Mouse (Mus musculus) embryonic facial prominence, embryonic 10.5 days (tissue): ENCODE results near the gene Mindy4. TPM values are rescaled to one million over a fixed set of nuclear protein-coding genes. Genes with fewer than 3 reads are reported as not detected.

Source experiments
- DNase-seq: peaks from one replicate; pipeline ENCODE4 v3.0.0-alpha.2; 2017; ENCODE audit warnings: low spot score
- H3K27ac ChIP-seq: fragments of 300-500 bp; sonication (generic); replicated peaks from 2 replicates; pipeline ENCODE4 v1.5.1; 2016; ENCODE audit warnings: mild to moderate bottlenecking
- H3K27me3 ChIP-seq: fragments of 300-500 bp; sonication (generic); replicated peaks from 2 replicates; pipeline ENCODE4 v1.6.1; 2016; ENCODE audit warnings: low read depth, mild to moderate bottlenecking; ENCODE audit not compliant: poor library complexity, severe bottlenecking
- H3K36me3 ChIP-seq: fragments of 300-500 bp; sonication (generic); replicated peaks from 2 replicates; pipeline ENCODE4 v1.6.1; 2016; ENCODE audit warnings: mild to moderate bottlenecking, moderate library complexity
- H3K4me1 ChIP-seq: fragments of 300-500 bp; sonication (generic); 2 replicates; pipeline ENCODE4 v1.6.1; 2016
- H3K4me3 ChIP-seq: fragments of 300-500 bp; sonication (generic); 2 replicates; pipeline ENCODE4 v1.5.1; 2016; ENCODE audit warnings: mild to moderate bottlenecking, moderate library complexity
- H3K9me3 ChIP-seq: fragments of 300-500 bp; sonication (generic); 2 replicates; pipeline ENCODE4 v1.6.1; 2016; ENCODE audit warnings: mild to moderate bottlenecking
- WGBS: fragments of 180-500 bp; shearing (Covaris S2); methylation state at CpG from one replicate; pipeline ENCODE4 v1.1.7; 2016; 5-methylcytosine and 5-hydroxymethylcytosine counted together
- polyA plus RNA-seq: library from polyadenylated mRNA; unstranded; fragments of >200 nt; fragmentation: Nextera tagmentation; extraction: Ambion mirVana; gene quantifications from 2 replicates; pipeline ENCODE4 v1.2.1, GENCODE M21; 2016

Gene Mindy4
- polyA plus RNA-seq, 1 experiment from 2014 or later, result 24.0 TPM

- no peaks in the 10 kb centered on the region for H3K27me3 ChIP-seq
- no peak overlapping the region for H3K4me3 ChIP-seq
- no peaks in the 10 kb centered on the region for H3K9me3 ChIP-seq
- peaks cover 3% of the 10 kb centered on the region; the same call in 1 of the 2 replicates for H3K4me1 ChIP-seq
- no peak overlapping the region for H3K27ac ChIP-seq
- DNase-seq, result no peak
- WGBS, result 71% methylated on average over 19 of the region's 19 CpGs
- H3K36me3 ChIP-seq, result peaks cover 62% of the 10 kb centered on the region
Observed at GRCm38 (mm10) chr6:55294549-55295131, 91.5 kb downstream of the Mindy4 start.

DNA sequence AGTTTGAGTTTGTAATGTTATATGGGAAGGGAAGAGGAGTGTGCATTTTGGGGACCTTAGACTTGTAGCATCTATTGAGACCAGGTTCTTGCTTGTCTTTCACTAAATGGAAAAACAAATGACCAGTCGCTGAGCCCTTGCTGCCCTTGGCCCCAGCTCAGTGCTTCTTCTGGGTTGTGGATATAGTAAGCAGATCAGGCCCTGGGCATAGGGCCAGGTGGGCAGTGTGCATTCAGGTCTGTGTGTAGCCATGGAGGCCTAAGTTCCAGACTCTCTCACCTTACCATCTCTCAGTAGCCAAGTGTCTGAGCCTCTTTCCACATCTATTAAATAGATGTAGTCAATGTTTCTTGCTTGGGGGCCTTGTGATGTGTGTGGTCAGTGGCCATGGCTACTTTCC, 92.1 kb downstream of the Mindy4 start:
- Histone ChIP-seq H3K4me1 (peaks cover 3% of the 10 kb centered on the region; the same call in 1 of the 2 replicates), H3K27me3 (no peaks in the 10 kb centered on the region), H3K4me3 (no peak overlapping the region), H3K27ac (no peak overlapping the region), H3K36me3 (peaks cover 66% of the 10 kb centered on the region), H3K9me3 (no peaks in the 10 kb centered on the region)
- no peak for DNase-seq
- WGBS, result 94% methylated on average over 1 of the region's 1 CpGs

GRCm38 (mm10) chr6:55299482-55299881, 96.3 kb downstream of the Mindy4 start:
- Histone ChIP-seq H3K27me3 (no peaks in the 10 kb centered on the region), H3K9me3 (no peaks in the 10 kb centered on the region), H3K4me1 (no peaks in the 10 kb centered on the region), H3K27ac (no peak overlapping the region), H3K36me3 (peaks cover 83% of the 10 kb centered on the region), H3K4me3 (no peak overlapping the region)
- WGBS, result 87% methylated on average over 8 of the region's 8 CpGs
- no peak for DNase-seq

- Histone ChIP-seq H3K4me3 (no peak overlapping the region), H3K9me3 (no peaks in the 10 kb centered on the region), H3K27ac (no peak overlapping the region), H3K36me3 (peaks cover 79% of the 10 kb centered on the region), H3K27me3 (no peaks in the 10 kb centered on the region), H3K4me1 (no peaks in the 10 kb centered on the region)
- 88% methylated on average over 2 of the region's 2 CpGs for WGBS
- no peak for DNase-seq
Observed at GRCm38 (mm10) chr6:55299917-55300316, 96.7 kb downstream of the Mindy4 start.

DNA sequence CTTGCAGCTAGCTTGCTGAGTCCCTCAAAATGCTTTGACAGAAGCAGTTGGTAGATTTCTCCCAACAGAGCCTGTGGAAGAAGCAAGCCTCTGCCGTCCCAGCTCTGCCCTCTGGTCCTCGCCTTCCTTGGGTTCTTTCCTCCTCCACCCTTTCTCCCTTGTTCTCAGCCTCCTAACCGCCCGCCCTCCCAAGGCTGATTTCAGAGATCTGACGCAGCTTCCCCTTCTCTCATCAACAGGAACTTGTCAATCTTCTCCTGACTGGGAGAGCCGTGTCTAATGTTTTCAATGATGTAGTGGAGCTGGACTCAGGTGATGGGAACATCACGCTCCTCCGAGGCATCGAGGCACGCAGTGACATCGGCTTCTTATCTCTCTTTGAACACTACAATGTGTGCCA, 97.5 kb downstream of the Mindy4 start:
- Histone ChIP-seq H3K36me3 (peaks cover 72% of the 10 kb centered on the region), H3K27ac (no peak overlapping the region), H3K27me3 (no peaks in the 10 kb centered on the region), H3K9me3 (no peaks in the 10 kb centered on the region), H3K4me3 (no peak overlapping the region), H3K4me1 (peaks cover 3% of the 10 kb centered on the region)
- WGBS, result 79% methylated on average over 11 of the region's 11 CpGs
- DNase-seq, result no peak

DNA sequence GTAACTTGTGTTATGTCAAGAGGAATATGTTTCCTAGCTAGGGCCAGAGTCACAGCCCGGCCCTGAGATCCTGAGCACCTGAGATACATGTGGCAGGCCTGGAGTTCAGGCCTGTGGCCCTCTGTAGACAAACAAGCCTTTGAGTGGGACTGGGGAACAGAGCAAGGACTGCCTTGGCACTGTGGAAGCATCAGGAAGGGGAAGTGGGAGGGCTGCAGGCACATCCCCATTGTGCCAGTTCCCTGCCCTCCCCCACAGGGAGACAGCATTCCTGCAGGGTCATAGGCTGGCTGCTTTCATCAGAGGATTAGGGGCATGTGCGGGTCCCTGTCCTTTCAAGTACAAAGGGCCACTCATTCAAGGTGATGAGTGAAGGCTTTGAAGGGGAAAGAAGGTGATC, 107.0 kb downstream of the Mindy4 start:
- Histone ChIP-seq H3K4me1 (peaks cover 55% of the 10 kb centered on the region), H3K9me3 (no peaks in the 10 kb centered on the region), H3K27ac (peak overlapping the region; percentile 63), H3K27me3 (no peaks in the 10 kb centered on the region), H3K4me3 (no peak overlapping the region), H3K36me3 (peaks cover 23% of the 10 kb centered on the region)
- no peak for DNase-seq
- WGBS, result 45% methylated on average over 2 of the region's 2 CpGs

- no peaks in the 10 kb centered on the region for H3K9me3 ChIP-seq
- peak; percentile 57 for DNase-seq
- H3K36me3 ChIP-seq, result peaks cover 23% of the 10 kb centered on the region
- peaks cover 40% of the 10 kb centered on the region for H3K4me1 ChIP-seq
- H3K27me3 ChIP-seq, result no peaks in the 10 kb centered on the region
- no peak overlapping the region for H3K4me3 ChIP-seq
- peak overlapping the region; percentile 63 for H3K27ac ChIP-seq
- 34% methylated on average over 5 of the region's 5 CpGs for WGBS
Observed at GRCm38 (mm10) chr6:55311962-55312361, 108.8 kb downstream of the Mindy4 start.

- H3K36me3 ChIP-seq, result peaks cover 26% of the 10 kb centered on the region
- 89% methylated on average over 4 of the region's 4 CpGs for whole genome bisulfite sequencing
Observed at GRCm38 (mm10) chr6:55313893-55314292, 110.7 kb downstream of the Mindy4 start.

DNA sequence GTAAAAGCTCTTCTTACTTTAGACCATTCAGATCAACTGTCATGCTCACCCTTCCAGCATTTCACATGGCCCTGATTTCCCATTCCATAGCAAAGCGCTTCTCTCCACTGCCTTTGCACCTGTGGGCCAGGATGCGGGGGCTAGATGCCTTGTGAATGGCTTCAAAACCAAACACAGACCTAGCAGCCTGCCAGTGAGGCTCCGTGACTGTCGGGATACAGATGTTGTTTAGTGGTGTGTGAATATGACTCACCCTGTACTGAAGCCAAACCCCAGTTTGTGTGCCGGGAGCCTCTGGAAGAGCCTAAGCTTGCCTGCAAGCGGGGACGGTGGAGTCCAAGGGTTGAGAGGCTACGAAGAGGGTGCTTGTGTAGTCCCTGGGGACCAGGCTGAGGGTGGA, 111.4 kb downstream of the Mindy4 start:
- no peak for DNase-seq
- Histone ChIP-seq H3K4me3 (no peak overlapping the region), H3K9me3 (no peaks in the 10 kb centered on the region), H3K27ac (no peak overlapping the region), H3K27me3 (no peaks in the 10 kb centered on the region), H3K4me1 (peaks cover 41% of the 10 kb centered on the region), H3K36me3 (peaks cover 26% of the 10 kb centered on the region)
- WGBS, result 89% methylated on average over 8 of the region's 8 CpGs

More at GRCm38 (mm10) chr6:55313893-55314292, 110.7 kb downstream of the Mindy4 start:
- no peak overlapping the region for H3K4me3 ChIP-seq
- no peak for DNase-seq
- H3K27ac ChIP-seq, result no peak overlapping the region
- H3K27me3 ChIP-seq, result no peaks in the 10 kb centered on the region
- peaks cover 39% of the 10 kb centered on the region for H3K4me1 ChIP-seq
- H3K9me3 ChIP-seq, result no peaks in the 10 kb centered on the region

DNA sequence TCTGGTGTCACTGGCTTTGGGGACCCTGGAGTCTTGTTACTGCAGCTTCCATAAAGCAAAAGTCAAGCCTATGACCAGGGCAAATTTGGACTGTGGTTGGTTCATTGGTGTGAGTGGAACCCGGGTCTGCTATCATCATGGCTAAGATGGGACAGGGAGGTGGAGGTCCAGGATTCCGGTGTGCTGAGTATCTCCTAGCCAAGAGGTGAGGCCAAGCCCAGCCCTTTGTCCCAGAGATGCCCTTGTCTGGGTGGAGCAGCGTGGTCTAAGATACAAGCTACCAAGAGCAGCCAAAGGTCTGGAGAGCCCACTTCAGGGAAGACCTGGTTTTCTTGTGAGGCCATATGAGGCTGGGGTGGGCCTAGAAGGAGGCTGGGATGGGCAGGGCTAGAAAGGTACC, 115.4 kb downstream of the Mindy4 start:
- H3K9me3 ChIP-seq, result no peaks in the 10 kb centered on the region
- H3K4me3 ChIP-seq, result no peak overlapping the region
- no peak overlapping the region; the same call in 1 of the 2 replicates for H3K27ac ChIP-seq
- H3K36me3 ChIP-seq, result peaks cover 16% of the 10 kb centered on the region
- 94% methylated on average over 3 of the region's 3 CpGs for WGBS
- H3K4me1 ChIP-seq, result peaks cover 13% of the 10 kb centered on the region
- no peak for DNase-seq
- H3K27me3 ChIP-seq, result no peaks in the 10 kb centered on the region

- DNase-seq, result no peak
- 67% methylated on average over 14 of the region's 14 CpGs for WGBS
- H3K4me1 ChIP-seq, result peaks cover 15% of the 10 kb centered on the region
Observed at GRCm38 (mm10) chr6:55319585-55320551, 116.7 kb downstream of the Mindy4 start.

GRCm38 (mm10) chr6:55320894-55321293, 117.7 kb downstream of the Mindy4 start:
- no peaks in the 10 kb centered on the region for H3K9me3 ChIP-seq
- H3K27ac ChIP-seq, result no peak overlapping the region
- peaks cover 17% of the 10 kb centered on the region for H3K4me1 ChIP-seq
- WGBS, result 82% methylated on average over 4 of the region's 4 CpGs
- H3K36me3 ChIP-seq, result peaks cover 16% of the 10 kb centered on the region
- no peak for DNase-seq
- H3K27me3 ChIP-seq, result no peaks in the 10 kb centered on the region
- no peak overlapping the region for H3K4me3 ChIP-seq

More at GRCm38 (mm10) chr6:55319585-55320551, 116.7 kb downstream of the Mindy4 start:
- no peak overlapping the region for H3K27ac ChIP-seq
- no peak overlapping the region for H3K4me3 ChIP-seq
- H3K9me3 ChIP-seq, result no peaks in the 10 kb centered on the region
- peaks cover 16% of the 10 kb centered on the region for H3K36me3 ChIP-seq
- H3K27me3 ChIP-seq, result no peaks in the 10 kb centered on the region

DNA sequence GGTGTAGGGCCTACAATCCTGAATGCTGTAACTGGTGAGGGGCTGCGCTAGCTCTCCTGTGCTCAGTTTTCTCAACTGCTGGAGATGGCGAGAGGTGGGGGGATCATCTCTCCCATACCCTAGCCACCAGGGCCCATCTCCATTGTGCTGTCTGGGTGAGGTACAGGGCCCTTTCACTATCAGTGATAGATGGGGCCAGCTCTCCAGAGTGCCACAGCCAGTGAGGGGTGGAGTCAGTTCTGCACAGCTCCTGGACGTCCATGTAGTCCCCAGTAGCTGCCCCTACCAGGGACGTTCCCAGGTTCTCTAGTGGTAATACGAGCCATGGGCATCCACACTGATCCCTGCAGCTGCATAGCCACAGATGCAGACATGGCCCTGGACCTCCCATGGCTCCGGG, 118.3 kb downstream of the Mindy4 start:
- 73% methylated on average over 6 of the region's 6 CpGs for WGBS
- no peak overlapping the region for H3K27ac ChIP-seq
- no peaks in the 10 kb centered on the region for H3K27me3 ChIP-seq

More for the DNA sequence above, 118.3 kb downstream of the Mindy4 start:
- Histone ChIP-seq H3K36me3 (peaks cover 16% of the 10 kb centered on the region), H3K9me3 (no peaks in the 10 kb centered on the region), H3K4me1 (peaks cover 17% of the 10 kb centered on the region), H3K4me3 (no peak overlapping the region)
- DNase-seq, result no peak
